Mouse (Mus musculus) hematopoietic stem cell, adult 5-6 weeks (primary cell): Measurements from ENCODE around the gene Hist1h3h. TPM values are rescaled to one million over a fixed set of nuclear protein-coding genes. Genes with fewer than 3 reads are reported as not detected.

Experiments used
- ATAC-seq, 2 experiments: fragments of 125-278 bp in 1 of 2; replicated peaks in 1 of 2; 2 replicates each; pipeline ENCODE4 v1.8.0; 2016 to 2017; ENCODE audit warnings: inconsistent platforms in 2 of 2, mild to moderate bottlenecking in 2 of 2, moderate number of reproducible peaks in 2 of 2, low read depth in 1 of 2, moderate TSS enrichment in 1 of 2; ENCODE audit not compliant: low FRiP score in 2 of 2, poor library complexity in 2 of 2, severe bottlenecking in 2 of 2, insufficient read depth in 1 of 2, low TSS enrichment in 1 of 2
- total RNA-seq: library from RNA; stranded (forward); fragments of 172-1452, 232-1000 nt; gene quantifications from 2 replicates; pipeline ENCODE4 v1.2.3, GENCODE M21; 2017

Gene Hist1h3h
- total RNA-seq, 1 experiment from 2014 or later: 66.5 TPM

GRCm38 (mm10) chr13:21753524-21754285 is 36.2 kb downstream of the Hist1h3h start, which contains the start of the genes Hist1h2ak and Hist1h2bn:
Gene Hist1h2ak, minus strand, starts transcription at chr13:21753827.
Gene Hist1h2bn, plus strand, starts transcription at chr13:21754123.
- peak; percentile 89 to 94 for ATAC-seq

GRCm38 (mm10) chr13:21754294-21755001 is 37.0 kb downstream of the Hist1h3h start:
- ATAC-seq: peak in 1 of 2 experiments; percentile 13; a peak in 1 of 4 replicates

- no peak for ATAC-seq
Measured at GRCm38 (mm10) chr13:21755707-21756106, 38.2 kb downstream of the Hist1h3h start.

Other genes with a start within 250 kb of the Hist1h3h start
- gene Nkapl, start 249.2 kb upstream of the Hist1h3h start, total RNA-seq: 1.7 TPM in 1 of 2 replicates, not detected in the other
- 1.4 and 1.6 TPM in 2 replicates for gene Zkscan4, start 238.8 kb upstream of the Hist1h3h start, total RNA-seq
- not detected in 2 replicates for gene Gm10065, start 238.2 kb upstream of the Hist1h3h start, total RNA-seq
- 0.19 and 0.25 TPM in 2 replicates for gene AK157302, start 222.4 kb upstream of the Hist1h3h start, total RNA-seq
- gene Gm11273, start 216.2 kb upstream of the Hist1h3h start, total RNA-seq: 2.6 and 6.6 TPM in 2 replicates
- gene Zkscan8, start 186.5 kb upstream of the Hist1h3h start, total RNA-seq: 18.2 and 21.3 TPM in 2 replicates
- gene Olfr1366, start 174.9 kb upstream of the Hist1h3h start, total RNA-seq: not detected in 2 replicates
- not detected in 2 replicates for gene Olfr1535, start 157.8 kb upstream of the Hist1h3h start, total RNA-seq
- not detected in 2 replicates for gene Olfr1364, start 135.9 kb upstream of the Hist1h3h start, total RNA-seq
- not detected in 2 replicates for gene Olfr1362, start 103.6 kb upstream of the Hist1h3h start, total RNA-seq
- gene Olfr11, start 75.1 kb upstream of the Hist1h3h start, total RNA-seq: not detected in 2 replicates
- not detected in 2 replicates for gene Olfr1361, start 54.3 kb upstream of the Hist1h3h start, total RNA-seq
- gene Olfr1360, start 40.3 kb upstream of the Hist1h3h start, total RNA-seq: not detected in 2 replicates
- gene Olfr1359, start 19.5 kb upstream of the Hist1h3h start, total RNA-seq: not detected in 2 replicates
- 207 and 226 TPM in 2 replicates for gene Hist1h2bl, start 1.5 kb upstream of the Hist1h3h start, total RNA-seq
- 605 and 1,529 TPM in 2 replicates for gene Hist1h2ai, start 1.2 kb upstream of the Hist1h3h start, total RNA-seq
- gene Hist1h2bm, start 4.4 kb downstream of the Hist1h3h start, total RNA-seq: 228 and 356 TPM in 2 replicates
- 134 and 252 TPM in 2 replicates for gene Hist1h4j, start 17.4 kb downstream of the Hist1h3h start, total RNA-seq
- 1,343 and 1,971 TPM in 2 replicates for gene Hist1h4k, start 32.8 kb downstream of the Hist1h3h start, total RNA-seq
- gene Hist1h2ak, start 36.2 kb downstream of the Hist1h3h start, total RNA-seq: 437 and 599 TPM in 2 replicates
- 843 and 1,062 TPM in 2 replicates for gene Hist1h2bn, start 36.5 kb downstream of the Hist1h3h start, total RNA-seq
- gene Hist1h1b, start 63.0 kb downstream of the Hist1h3h start, total RNA-seq: 487 and 689 TPM in 2 replicates
- gene Hist1h3i, start 65.7 kb downstream of the Hist1h3h start, total RNA-seq: 102 and 199 TPM in 2 replicates
- 238 and 317 TPM in 2 replicates for gene Hist1h2an, start 69.6 kb downstream of the Hist1h3h start, total RNA-seq
- gene Hist1h2bp, start 69.8 kb downstream of the Hist1h3h start, total RNA-seq: 17.5 and 24.0 TPM in 2 replicates
- gene Hist1h2bq, start 92.5 kb downstream of the Hist1h3h start, total RNA-seq: 25.5 and 234 TPM in 2 replicates
- not detected in 2 replicates for gene Hist1h2ao, start 92.8 kb downstream of the Hist1h3h start, total RNA-seq
- 1,005 and 2,128 TPM in 2 replicates for gene Hist1h4m, start 94.1 kb downstream of the Hist1h3h start, total RNA-seq
- gene Hist1h4n, start 114.5 kb downstream of the Hist1h3h start, total RNA-seq: 608 and 1,167 TPM in 2 replicates
- 2,322 and 2,497 TPM in 2 replicates for gene Hist1h2ap, start 115.8 kb downstream of the Hist1h3h start, total RNA-seq
- gene Hist1h2br, start 116.1 kb downstream of the Hist1h3h start, total RNA-seq: 126 and 348 TPM in 2 replicates
- gene Zfp184, start 227.4 kb downstream of the Hist1h3h start, total RNA-seq: 18.3 and 26.9 TPM in 2 replicates